Mouse (Mus musculus) liver, embryonic 15.5 days (tissue): ENCODE measurements at regions not wholly inside any gene's neighbourhood (a gene's known extent, or its start where the extent isn't known, plus 50 kb on each side); places are given as distances from the start of the nearest gene placed in this dataset.

ENCODE experiments used
- ATAC-seq: fragments of 200-750 bp; cut with Nextera tagmentation; 2 replicates; pipeline ENCODE4 v1.8.0; 2017; ENCODE audit warnings: moderate number of reproducible peaks, mild to moderate bottlenecking, moderate library complexity; ENCODE audit not compliant: insufficient read depth
- H3K27ac ChIP-seq: fragments of 300-500 bp; sonication (generic); replicated peaks from 2 replicates; pipeline ENCODE4 v1.5.1; 2015; ENCODE audit warnings: mild to moderate bottlenecking, inconsistent platforms
- H3K27me3 ChIP-seq: fragments of 300-500 bp; sonication (generic); 2 replicates; pipeline ENCODE4 v1.6.1; 2015; ENCODE audit warnings: mild to moderate bottlenecking, inconsistent platforms
- H3K36me3 ChIP-seq: fragments of 300-500 bp; sonication (generic); replicated peaks from 2 replicates; pipeline ENCODE4 v1.6.1; 2015; ENCODE audit warnings: moderate library complexity, mild to moderate bottlenecking, inconsistent platforms
- H3K4me1 ChIP-seq: fragments of 300-500 bp; sonication (generic); replicated peaks from 2 replicates; pipeline ENCODE4 v1.6.1; 2015; ENCODE audit warnings: inconsistent platforms
- H3K4me2 ChIP-seq: fragments of 300-500 bp; sonication (generic); 2 replicates; pipeline ENCODE4 v1.6.1; 2015; ENCODE audit warnings: moderate library complexity, mild to moderate bottlenecking, inconsistent platforms
- H3K4me3 ChIP-seq: fragments of 300-500 bp; sonication (generic); replicated peaks from 2 replicates; pipeline ENCODE4 v1.5.1; 2015; ENCODE audit warnings: mild to moderate bottlenecking, inconsistent platforms
- H3K9ac ChIP-seq: fragments of 300-500 bp; sonication (generic); 2 replicates; pipeline ENCODE4 v1.6.1; 2015; ENCODE audit warnings: moderate library complexity, mild to moderate bottlenecking, inconsistent platforms
- H3K9me3 ChIP-seq: fragments of 300-500 bp; sonication (generic); replicated peaks from 2 replicates; pipeline ENCODE4 v1.6.1; 2016; ENCODE audit warnings: inconsistent platforms
- WGBS: fragments of 180-500 bp; shearing (Covaris S2); methylation state at CpG from one replicate; pipeline ENCODE4 v1.1.7; 2015; ENCODE audit warnings: mixed read lengths; ENCODE audit not compliant: insufficient replicate concordance; 5-methylcytosine and 5-hydroxymethylcytosine counted together

DNA sequence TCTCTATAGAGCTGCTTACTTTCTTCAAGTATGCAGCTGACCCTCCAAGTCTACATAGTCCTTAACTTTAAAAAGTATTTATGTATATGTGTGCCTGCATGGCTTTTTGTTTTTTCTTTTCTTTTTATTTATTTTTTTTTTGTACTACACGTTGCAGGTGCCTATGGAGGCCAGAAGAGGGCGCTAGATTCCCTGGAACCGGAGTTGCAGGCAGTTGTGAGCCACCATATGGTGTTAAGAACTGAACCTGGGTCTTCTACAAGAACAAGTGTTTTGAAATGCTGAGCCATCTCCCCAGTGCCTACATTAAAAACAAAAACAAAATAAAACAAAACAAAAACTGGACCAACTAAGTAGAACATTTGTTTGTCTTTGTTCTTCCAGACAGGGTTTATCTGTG is 325.9 kb upstream of the Dio3 start:
- H3K9me3 ChIP-seq, result no peaks in the 10 kb centered on the region
- H3K27ac ChIP-seq, result no peak overlapping the region
- WGBS, result 42% methylated on average over 3 of the region's 3 CpGs
- no peak overlapping the region for H3K9ac ChIP-seq
- ATAC-seq, result no peak
- no peak overlapping the region for H3K4me3 ChIP-seq
- no peak overlapping the region for H3K4me2 ChIP-seq
- H3K4me1 ChIP-seq, result peaks cover 18% of the 10 kb centered on the region; the same call in 1 of the 2 replicates
- no peaks in the 10 kb centered on the region for H3K36me3 ChIP-seq
- H3K27me3 ChIP-seq, result no peaks in the 10 kb centered on the region

- Histone ChIP-seq H3K9me3 (no peaks in the 10 kb centered on the region), H3K36me3 (no peaks in the 10 kb centered on the region), H3K27me3 (no peaks in the 10 kb centered on the region), H3K4me3 (no peak overlapping the region), H3K4me1 (peaks cover 4% of the 10 kb centered on the region; the same call in 1 of the 2 replicates), H3K27ac (no peak overlapping the region), H3K9ac (no peak overlapping the region), H3K4me2 (no peak overlapping the region)
- no peak for ATAC-seq
- 77% methylated on average over 3 of the region's 3 CpGs for WGBS
Observed at GRCm38 (mm10) chr12:109957305-109957704, 321.6 kb upstream of the Dio3 start.

- Histone ChIP-seq H3K4me1 (no peaks in the 10 kb centered on the region), H3K27me3 (no peaks in the 10 kb centered on the region), H3K9me3 (no peaks in the 10 kb centered on the region), H3K36me3 (no peaks in the 10 kb centered on the region), H3K9ac (no peak overlapping the region), H3K27ac (no peak overlapping the region), H3K4me2 (no peak overlapping the region), H3K4me3 (no peak overlapping the region)
- no peak for ATAC-seq
- 45% methylated on average over 18 of the region's 18 CpGs for WGBS
Observed at GRCm38 (mm10) chr12:109958357-109959085, 320.3 kb upstream of the Dio3 start.

DNA sequence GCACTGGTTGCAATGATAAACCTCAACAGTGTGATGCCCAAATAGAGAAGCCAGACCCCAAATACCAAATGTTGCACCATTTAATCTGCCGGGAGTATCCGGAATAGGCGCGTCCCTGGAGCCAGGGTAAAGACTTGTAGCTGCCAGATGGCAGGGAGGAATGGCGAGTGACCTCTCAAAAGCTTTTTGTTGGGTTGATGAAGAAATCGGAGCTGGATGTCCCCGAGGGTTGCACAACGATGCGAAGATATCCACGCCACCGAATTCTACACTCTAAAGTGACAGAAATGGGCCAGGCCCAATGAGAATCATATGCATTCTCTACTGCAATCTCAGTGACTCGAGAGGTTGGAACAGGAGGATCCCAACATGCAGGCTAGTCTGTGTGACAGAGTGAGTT is 312.1 kb upstream of the Dio3 start:
- 67% methylated on average over 12 of the region's 12 CpGs for WGBS
- Histone ChIP-seq H3K27me3 (no peaks in the 10 kb centered on the region), H3K36me3 (no peaks in the 10 kb centered on the region), H3K9ac (no peak overlapping the region), H3K9me3 (no peaks in the 10 kb centered on the region), H3K4me3 (no peak overlapping the region), H3K27ac (no peak overlapping the region), H3K4me1 (no peaks in the 10 kb centered on the region), H3K4me2 (no peak overlapping the region)
- ATAC-seq, result no peak

- Histone ChIP-seq H3K4me3 (no peak overlapping the region), H3K27ac (no peak overlapping the region), H3K9me3 (no peaks in the 10 kb centered on the region), H3K4me2 (no peak overlapping the region), H3K9ac (no peak overlapping the region), H3K36me3 (no peaks in the 10 kb centered on the region), H3K27me3 (no peaks in the 10 kb centered on the region), H3K4me1 (peaks cover 3% of the 10 kb centered on the region; the same call in 1 of the 2 replicates)
- no peak for ATAC-seq
- WGBS, result 64% methylated on average over 7 of the region's 7 CpGs
Observed at GRCm38 (mm10) chr12:109968303-109968702, 310.6 kb upstream of the Dio3 start.

DNA sequence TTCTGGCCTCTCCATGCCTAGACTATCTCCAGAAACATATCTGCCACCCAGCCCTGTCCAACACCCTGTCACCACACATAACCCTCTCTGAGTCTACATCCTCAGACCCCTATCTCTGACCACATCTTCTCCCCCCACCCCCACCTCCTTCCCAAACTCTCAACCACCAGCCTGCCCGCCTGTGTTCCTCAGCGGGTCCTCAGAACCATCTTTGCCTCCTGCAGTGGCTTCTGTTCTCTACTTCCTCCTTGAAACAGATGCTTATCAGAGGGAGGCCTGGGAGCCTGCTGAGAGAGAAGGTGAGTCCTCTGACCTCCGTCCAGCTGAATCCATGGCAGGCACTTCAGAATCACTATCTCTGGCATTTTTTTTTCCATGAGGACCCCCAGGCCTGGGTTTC is 307.4 kb upstream of the Dio3 start:
- H3K4me3 ChIP-seq, result no peak overlapping the region
- peaks cover 5% of the 10 kb centered on the region; the same call in 1 of the 2 replicates for H3K4me1 ChIP-seq
- no peak overlapping the region for H3K4me2 ChIP-seq
- no peaks in the 10 kb centered on the region for H3K36me3 ChIP-seq
- no peak for ATAC-seq
- H3K9me3 ChIP-seq, result no peaks in the 10 kb centered on the region
- H3K9ac ChIP-seq, result no peak overlapping the region
- WGBS, result 13% methylated on average over 3 of the region's 3 CpGs
- H3K27ac ChIP-seq, result no peak overlapping the region
- H3K27me3 ChIP-seq, result no peaks in the 10 kb centered on the region

DNA sequence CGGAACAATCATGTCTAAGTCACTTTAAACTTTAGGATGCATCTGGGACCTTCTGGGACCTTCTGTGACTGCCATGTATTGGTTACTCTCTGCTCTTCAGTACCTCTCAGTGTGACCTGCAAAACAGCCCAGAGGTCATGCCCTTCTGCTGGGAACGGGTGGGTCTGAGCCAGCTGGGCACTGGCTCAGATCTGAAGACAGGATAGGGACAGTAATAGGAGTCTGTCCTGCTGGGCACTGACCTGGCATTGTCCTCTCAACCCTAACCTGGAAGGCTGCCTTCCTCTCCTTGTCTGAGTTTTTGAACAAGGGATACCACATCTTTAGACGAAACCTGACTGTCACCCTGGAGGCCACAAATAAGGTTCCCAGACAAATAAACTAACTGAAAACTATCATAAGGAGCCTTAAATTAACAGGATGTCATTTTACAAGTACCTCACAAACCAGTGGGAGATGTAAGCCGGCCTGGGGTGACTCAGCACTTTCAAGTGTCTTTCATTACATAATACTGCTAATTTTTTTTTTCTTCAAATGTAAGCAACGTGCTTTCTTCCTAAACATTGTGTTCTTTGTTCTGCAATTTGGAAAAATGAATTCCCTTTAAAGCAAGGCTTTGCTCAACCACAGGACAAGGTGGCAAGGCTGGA is 306.4 kb upstream of the Dio3 start:
- no peak for ATAC-seq
- H3K27me3 ChIP-seq, result no peaks in the 10 kb centered on the region
- no peak overlapping the region for H3K4me2 ChIP-seq
- no peak overlapping the region for H3K27ac ChIP-seq
- no peaks in the 10 kb centered on the region for H3K9me3 ChIP-seq
- H3K36me3 ChIP-seq, result no peaks in the 10 kb centered on the region
- 30% methylated on average over 5 of the region's 5 CpGs for WGBS
- H3K4me1 ChIP-seq, result peaks cover 5% of the 10 kb centered on the region; the same call in 1 of the 2 replicates
- H3K4me3 ChIP-seq, result no peak overlapping the region
- H3K9ac ChIP-seq, result no peak overlapping the region

GRCm38 (mm10) chr12:109973598-109973997 is 305.3 kb upstream of the Dio3 start:
- WGBS, result 56% methylated on average over 4 of the region's 4 CpGs
- no peaks in the 10 kb centered on the region for H3K9me3 ChIP-seq
- no peak overlapping the region for H3K4me2 ChIP-seq
- H3K9ac ChIP-seq, result no peak overlapping the region
- H3K27me3 ChIP-seq, result no peaks in the 10 kb centered on the region
- no peak for ATAC-seq
- peaks cover 5% of the 10 kb centered on the region; the same call in 1 of the 2 replicates for H3K4me1 ChIP-seq
- no peak overlapping the region for H3K4me3 ChIP-seq
- H3K36me3 ChIP-seq, result no peaks in the 10 kb centered on the region
- H3K27ac ChIP-seq, result no peak overlapping the region

DNA sequence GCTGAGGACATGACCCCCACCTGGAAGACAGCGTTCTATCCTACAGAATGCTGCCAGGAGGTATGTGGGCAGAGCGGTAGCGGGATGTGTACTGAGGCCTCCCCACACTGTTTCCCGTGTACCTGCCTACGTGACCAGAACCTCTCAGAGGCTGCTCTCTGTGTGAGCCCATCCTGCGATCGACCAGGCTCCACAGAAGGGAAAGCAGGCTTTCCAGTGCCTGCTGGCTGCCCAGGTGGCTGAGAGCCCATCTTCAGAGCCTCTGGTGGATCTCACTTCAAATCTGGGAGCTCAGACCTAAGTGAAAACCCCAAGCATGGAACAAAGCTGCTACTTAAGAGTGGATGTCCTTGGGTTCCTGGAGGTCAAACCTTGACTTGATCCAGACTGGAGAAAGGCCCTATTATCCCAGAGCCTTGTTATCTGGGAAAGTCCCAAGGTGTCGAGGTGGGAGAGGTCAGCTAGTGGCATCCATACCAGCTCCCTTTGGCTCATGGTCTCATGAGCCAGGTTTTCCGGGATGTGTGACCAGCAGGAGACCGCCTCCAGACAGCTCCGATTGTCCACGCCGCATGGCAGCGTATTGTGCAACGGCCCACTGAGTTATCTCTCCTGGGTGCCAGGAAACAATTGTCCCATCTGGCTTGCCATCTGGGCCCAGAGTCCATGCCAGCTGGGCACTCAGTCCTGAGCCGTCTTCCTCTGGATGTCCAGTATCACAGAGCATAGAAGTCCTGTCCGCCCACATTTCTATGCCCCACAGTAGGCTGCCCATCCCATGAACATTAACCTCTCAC is 303.5 kb upstream of the Dio3 start:
- Histone ChIP-seq H3K4me3 (no peak overlapping the region), H3K27ac (no peak overlapping the region), H3K36me3 (no peaks in the 10 kb centered on the region), H3K4me1 (peaks cover 5% of the 10 kb centered on the region; the same call in 1 of the 2 replicates), H3K4me2 (no peak overlapping the region), H3K27me3 (no peaks in the 10 kb centered on the region), H3K9me3 (no peaks in the 10 kb centered on the region), H3K9ac (no peak overlapping the region)
- 69% methylated on average over 17 of the region's 17 CpGs for WGBS
- ATAC-seq, result no peak

- 66% methylated on average over 11 of the region's 11 CpGs for WGBS
- Histone ChIP-seq H3K4me1 (no peaks in the 10 kb centered on the region), H3K9me3 (no peaks in the 10 kb centered on the region), H3K4me3 (no peak overlapping the region), H3K27me3 (no peaks in the 10 kb centered on the region), H3K36me3 (no peaks in the 10 kb centered on the region), H3K27ac (no peak overlapping the region), H3K9ac (no peak overlapping the region), H3K4me2 (no peak overlapping the region)
- no peak for ATAC-seq
Observed at GRCm38 (mm10) chr12:109984651-109985050, 294.2 kb upstream of the Dio3 start.

DNA sequence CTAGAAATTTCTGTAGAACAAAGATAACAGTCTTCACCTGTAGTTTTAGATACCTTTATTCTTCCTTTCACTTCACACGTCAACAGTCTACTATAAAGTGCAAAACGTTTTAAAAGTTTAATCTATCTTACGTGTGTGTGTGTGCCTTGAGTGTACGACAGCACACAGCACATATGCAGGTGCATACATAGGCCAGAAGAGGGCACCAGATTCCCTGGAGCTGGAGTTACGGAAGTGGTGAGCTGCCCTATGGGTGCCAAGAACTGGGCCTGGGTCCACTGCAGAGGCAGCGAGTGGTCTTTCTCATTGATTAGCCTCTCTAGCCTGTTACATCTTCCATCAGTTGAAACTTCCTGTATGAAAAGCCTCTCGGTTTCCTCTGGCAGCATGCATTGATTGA is 285.5 kb upstream of the Dio3 start:
- Histone ChIP-seq H3K4me2 (no peak overlapping the region), H3K27me3 (no peaks in the 10 kb centered on the region), H3K9me3 (no peaks in the 10 kb centered on the region), H3K4me3 (no peak overlapping the region), H3K4me1 (no peaks in the 10 kb centered on the region), H3K9ac (no peak overlapping the region), H3K27ac (no peak overlapping the region), H3K36me3 (no peaks in the 10 kb centered on the region)
- ATAC-seq, result no peak
- WGBS, result 73% methylated on average over 7 of the region's 7 CpGs
